Mouse (Mus musculus) heart, embryonic 16.5 days (tissue): Measurements from ENCODE around the gene St7. TPM values are rescaled to one million over a fixed set of nuclear protein-coding genes. Genes with fewer than 3 reads are reported as not detected.
A peak's percentile ranks its signal among the peaks of the same experiment; 100 is the strongest.

Experiments
- ATAC-seq: fragments of 200-750 bp; cut with Nextera tagmentation; replicated peaks from 2 replicates; pipeline ENCODE4 v1.8.0; 2017; ENCODE audit warnings: moderate number of reproducible peaks; ENCODE audit not compliant: insufficient read depth, low FRiP score; ENCODE audit errors: extremely low read depth
- H3K27ac ChIP-seq: fragments of 300-500 bp; sonication (generic); 2 replicates; pipeline ENCODE4 v1.5.1; 2014; ENCODE audit warnings: mild to moderate bottlenecking, low read length, control low read depth, moderate library complexity
- H3K27me3 ChIP-seq: fragments of 300-500 bp; sonication (generic); 2 replicates; pipeline ENCODE4 v1.6.1; 2014; ENCODE audit warnings: low read length, mixed read lengths; ENCODE audit not compliant: control insufficient read depth, insufficient read depth
- H3K36me3 ChIP-seq: fragments of 300-500 bp; sonication (generic); 2 replicates; pipeline ENCODE4 v1.6.1; 2014; ENCODE audit not compliant: control insufficient read depth, insufficient read depth
- H3K4me1 ChIP-seq: fragments of 300-500 bp; sonication (generic); 2 replicates; pipeline ENCODE4 v1.6.1; 2014; ENCODE audit warnings: low read length, mixed read lengths; ENCODE audit not compliant: control insufficient read depth, insufficient read depth
- H3K4me2 ChIP-seq: fragments of 300-500 bp; sonication (generic); 2 replicates; pipeline ENCODE4 v1.6.1; 2014; ENCODE audit warnings: low read depth, mild to moderate bottlenecking, control low read depth, low read length
- H3K4me3 ChIP-seq: fragments of 300-500 bp; sonication (generic); 2 replicates; pipeline ENCODE4 v1.5.1; 2014; ENCODE audit warnings: mild to moderate bottlenecking, control low read depth, low read length
- H3K9ac ChIP-seq: fragments of 300-500 bp; sonication (generic); 2 replicates; pipeline ENCODE4 v1.6.1; 2014; ENCODE audit warnings: low read length, control low read depth
- H3K9me3 ChIP-seq: fragments of 300-500 bp; sonication (generic); replicated peaks from 2 replicates; pipeline ENCODE4 v1.6.1; 2016; ENCODE audit warnings: low read length; ENCODE audit not compliant: control insufficient read depth
- WGBS: fragments of 180-500 bp; shearing (Covaris S2); extraction: QIAGEN DNeasy Blood & Tissue Kit; methylation state at CpG from one replicate; pipeline ENCODE4 v1.1.7; 2014; 5-methylcytosine and 5-hydroxymethylcytosine counted together
- polyA plus RNA-seq: library from polyadenylated mRNA; unstranded; fragments of >200 nt; fragmentation: Nextera tagmentation; extraction: Ambion mirVana; gene quantifications from 2 replicates; pipeline ENCODE4 v1.2.1, GENCODE M21; 2015

Gene St7
- polyA plus RNA-seq, 1 experiment from 2014 or later, result 26.1 TPM

DNA sequence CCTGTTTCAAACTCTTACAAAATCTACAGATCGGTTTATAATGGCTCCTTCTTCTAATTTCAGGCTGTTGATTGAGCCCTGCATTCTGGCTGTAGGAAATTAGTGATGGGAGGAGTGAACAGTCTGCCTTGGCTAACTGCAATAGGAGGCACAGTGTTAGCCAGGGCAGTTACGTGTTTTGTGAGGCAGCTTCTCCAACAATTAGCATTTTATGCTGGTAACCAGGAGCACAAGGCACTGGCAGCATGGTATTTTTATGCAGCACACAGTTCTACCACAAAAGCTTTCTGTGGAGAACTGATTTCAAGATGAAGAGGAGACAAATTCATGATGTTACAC, 71.9 kb downstream of the St7 start:
- Histone ChIP-seq H3K4me3 (no peak overlapping the region), H3K27ac (peak overlapping the region; percentile 78), H3K4me1 (peaks cover 43% of the 10 kb centered on the region), H3K9ac (no peak overlapping the region), H3K36me3 (no peaks in the 10 kb centered on the region), H3K9me3 (no peaks in the 10 kb centered on the region), H3K27me3 (no peaks in the 10 kb centered on the region), H3K4me2 (0 out of 2 replicates have a peak overlapping the region, but pooled peaks have one; percentile 16)
- no peak for ATAC-seq
- 67% methylated on average over 2 of the region's 2 CpGs for WGBS

DNA sequence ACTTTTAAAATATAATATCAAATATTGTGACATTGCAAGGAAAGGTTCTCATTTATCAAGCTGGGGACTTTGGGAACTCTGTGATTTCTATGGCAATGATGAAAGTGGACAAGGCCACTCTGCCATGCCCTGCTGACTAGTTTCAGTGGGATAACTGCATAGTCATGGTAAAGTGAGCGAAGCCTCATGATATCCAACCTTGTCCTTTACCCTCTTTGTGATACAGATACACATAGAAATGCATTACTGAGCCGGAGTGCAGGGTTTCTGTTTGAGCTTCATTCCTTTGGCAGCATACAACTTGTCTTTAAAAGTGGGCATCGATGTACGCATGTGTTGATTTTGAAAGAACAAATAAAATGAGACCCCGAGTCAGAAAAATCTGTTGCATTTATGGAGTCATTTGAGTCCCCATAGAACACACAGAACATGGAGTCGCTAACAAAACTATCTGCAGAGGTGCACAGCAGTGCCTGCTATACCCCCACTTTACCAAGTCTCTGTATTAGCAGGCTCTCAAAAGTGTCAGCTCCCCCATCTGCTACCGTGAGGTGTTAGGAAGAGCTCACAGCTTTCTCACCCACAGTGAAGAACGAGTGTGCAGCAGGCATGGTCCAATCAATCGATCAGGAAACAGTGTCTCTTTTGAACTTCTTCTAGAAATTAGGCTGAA, 77.4 kb downstream of the St7 start:
- H3K27ac ChIP-seq, result peak overlapping the region; percentile 11; the same call in 1 of the 2 replicates
- H3K9ac ChIP-seq, result peak overlapping the region; percentile 34; the same call in 1 of the 2 replicates
- no peaks in the 10 kb centered on the region for H3K27me3 ChIP-seq
- H3K4me2 ChIP-seq, result peak overlapping the region; percentile 39
- H3K36me3 ChIP-seq, result no peaks in the 10 kb centered on the region
- peaks cover 39% of the 10 kb centered on the region for H3K4me1 ChIP-seq
- no peaks in the 10 kb centered on the region for H3K9me3 ChIP-seq
- H3K4me3 ChIP-seq, result peak overlapping the region; percentile 11
- 64% methylated on average over 9 of the region's 9 CpGs for WGBS
- no peak for ATAC-seq

DNA sequence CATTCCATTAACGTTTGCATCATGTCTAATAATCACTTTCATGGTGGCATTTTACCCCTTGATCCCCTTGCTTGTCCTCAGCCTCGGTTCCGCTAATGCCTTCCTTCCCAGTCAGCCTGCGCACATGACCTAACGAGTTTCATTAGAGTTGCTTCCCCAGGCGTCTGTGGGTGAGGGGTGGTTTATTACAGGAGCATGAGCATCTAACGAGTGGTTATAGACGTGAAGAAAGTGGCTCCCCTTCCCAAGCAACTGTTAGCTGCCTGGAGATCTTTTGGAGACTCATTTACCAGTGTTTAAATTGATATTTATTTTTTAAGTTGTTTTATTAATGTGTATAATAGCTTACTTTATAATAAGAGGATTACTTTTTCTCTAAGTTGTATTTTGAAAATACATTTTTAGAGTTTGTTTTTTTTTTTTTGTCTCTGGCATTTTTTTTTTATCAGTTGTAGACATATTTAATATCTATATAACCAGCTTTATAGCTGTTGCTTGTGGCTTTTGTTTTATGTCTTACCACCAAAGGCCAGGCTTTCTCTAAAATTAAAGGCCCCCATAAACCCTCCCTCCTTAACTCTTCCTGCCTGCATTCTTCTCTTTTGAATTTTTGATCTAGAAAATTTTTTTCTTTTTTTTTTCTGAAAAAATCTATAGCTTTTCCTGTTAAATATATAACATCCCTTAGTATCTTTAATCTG, 78.1 kb downstream of the St7 start:
- H3K27ac ChIP-seq, result peak overlapping the region; percentile 11; the same call in 1 of the 2 replicates
- H3K4me3 ChIP-seq, result peak overlapping the region; percentile 11
- 41% methylated on average over 8 of the region's 8 CpGs for WGBS
- H3K9ac ChIP-seq, result peak overlapping the region; percentile 34; the same call in 1 of the 2 replicates
- no peaks in the 10 kb centered on the region for H3K27me3 ChIP-seq
- H3K36me3 ChIP-seq, result no peaks in the 10 kb centered on the region
- H3K4me1 ChIP-seq, result peaks cover 35% of the 10 kb centered on the region
- ATAC-seq, result no peak
- no peaks in the 10 kb centered on the region for H3K9me3 ChIP-seq
- H3K4me2 ChIP-seq, result peak overlapping the region; percentile 39

GRCm38 (mm10) chr6:17771456-17771855, 78.7 kb downstream of the St7 start:
- Histone ChIP-seq H3K36me3 (no peaks in the 10 kb centered on the region), H3K27ac (no peak overlapping the region), H3K9me3 (no peaks in the 10 kb centered on the region), H3K9ac (no peak overlapping the region), H3K4me3 (no peak overlapping the region), H3K4me2 (no peak overlapping the region), H3K4me1 (peaks cover 33% of the 10 kb centered on the region), H3K27me3 (no peaks in the 10 kb centered on the region)
- ATAC-seq, result no peak
- 65% methylated on average over 1 of the region's 1 CpGs for WGBS

GRCm38 (mm10) chr6:17772514-17772913, 79.8 kb downstream of the St7 start:
- Histone ChIP-seq H3K4me1 (peaks cover 25% of the 10 kb centered on the region), H3K4me3 (no peak overlapping the region), H3K9ac (no peak overlapping the region), H3K36me3 (no peaks in the 10 kb centered on the region), H3K27me3 (no peaks in the 10 kb centered on the region), H3K4me2 (peak overlapping the region; percentile 34; the same call in 1 of the 2 replicates), H3K27ac (peak overlapping the region; percentile 65), H3K9me3 (no peaks in the 10 kb centered on the region)
- peak; percentile 54; the same call in 1 of the 2 replicates for ATAC-seq
- WGBS, result 44% methylated on average over 3 of the region's 3 CpGs

DNA sequence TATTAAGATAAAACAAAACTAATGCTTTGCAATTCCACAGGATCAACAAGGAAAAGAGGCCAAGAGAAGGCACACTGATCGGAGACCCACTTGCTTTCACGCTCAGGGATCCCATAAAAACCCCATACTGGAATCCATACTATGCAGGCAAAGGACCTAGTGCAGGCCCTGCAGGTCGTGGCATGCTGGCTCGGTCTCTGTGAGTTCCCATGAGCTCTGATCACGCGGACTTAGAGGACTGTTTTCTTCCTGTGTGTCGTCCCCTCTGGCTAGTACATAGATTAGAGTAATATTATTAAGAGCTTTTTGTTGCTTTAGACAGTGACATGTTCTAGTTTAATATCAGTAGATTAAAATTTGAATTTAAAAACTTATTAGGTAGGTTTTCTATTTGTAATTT, 83.3 kb downstream of the St7 start:
- ATAC-seq, result no peak
- peak overlapping the region; percentile 40 for H3K27ac ChIP-seq
- 56% methylated on average over 7 of the region's 7 CpGs for WGBS

GRCm38 (mm10) chr6:17777018-17777799, 84.5 kb downstream of the St7 start:
- no peak overlapping the region for H3K9ac ChIP-seq
- ATAC-seq, result no peak
- no peaks in the 10 kb centered on the region for H3K27me3 ChIP-seq
- no peak overlapping the region for H3K4me3 ChIP-seq
- whole genome bisulfite sequencing, result 86% methylated on average over 6 of the region's 6 CpGs
- H3K9me3 ChIP-seq, result no peaks in the 10 kb centered on the region
- H3K4me2 ChIP-seq, result no peak overlapping the region
- no peak overlapping the region for H3K27ac ChIP-seq
- no peaks in the 10 kb centered on the region for H3K36me3 ChIP-seq
- H3K4me1 ChIP-seq, result peaks cover 12% of the 10 kb centered on the region

More for the DNA sequence above, 83.3 kb downstream of the St7 start:
- Histone ChIP-seq H3K36me3 (no peaks in the 10 kb centered on the region), H3K9me3 (no peaks in the 10 kb centered on the region), H3K4me2 (no peak overlapping the region), H3K4me1 (peaks cover 16% of the 10 kb centered on the region), H3K4me3 (no peak overlapping the region), H3K27me3 (no peaks in the 10 kb centered on the region), H3K9ac (no peak overlapping the region)

GRCm38 (mm10) chr6:17778648-17779202, 86.0 kb downstream of the St7 start:
- Histone ChIP-seq H3K27me3 (no peaks in the 10 kb centered on the region), H3K4me2 (no peak overlapping the region), H3K9ac (no peak overlapping the region), H3K4me1 (peaks cover 4% of the 10 kb centered on the region), H3K27ac (no peak overlapping the region), H3K4me3 (no peak overlapping the region), H3K9me3 (no peaks in the 10 kb centered on the region), H3K36me3 (no peaks in the 10 kb centered on the region)
- no peak for ATAC-seq
- WGBS, result 87% methylated on average over 3 of the region's 3 CpGs
